ENCODE assay signal across 9 mouse cellular contexts in genomic region chr2:111058586-111059261, GRCm38 (mm10). TPM values are rescaled to one million over a fixed set of nuclear protein-coding genes. Genes with fewer than 3 reads are reported as not detected.
DNase-seq lines count a peak whose midpoint lies in the region; ATAC-seq lines count a peak whose summit lies in the region.
"Had no signal": no experiment of that assay in that cellular context is flagged by ENCODE, and none has a peak within 500 bp of the region (broad histone marks: within the 10 kb centered on the region; RNA-seq: fewer than 3 reads in every experiment).

No protein-coding gene starts in this region.

- H3K27me3 ChIP-seq in midbrain, embryonic 16.5 days (ENCODE audit: control insufficient read depth, insufficient read depth, low read depth, low read length), result no peaks in the 10 kb centered on the region
- H3K27me3 ChIP-seq: limb, embryonic 15.5 days had no signal

- peak; percentile 88 for ATAC-seq in midbrain, embryonic 16.5 days

- no peaks in the 10 kb centered on the region for H3K36me3 ChIP-seq in midbrain, embryonic 16.5 days (ENCODE audit: control insufficient read depth, insufficient read depth, low read length)
- H3K36me3 ChIP-seq: limb, embryonic 15.5 days had no signal

- WGBS in midbrain, embryonic 16.5 days, result 100% methylated on average over 1 of the region's 1 CpGs

- H3K9ac ChIP-seq in midbrain, embryonic 16.5 days (ENCODE audit: low read depth, low read length), result no peak overlapping the region
- H3K9ac ChIP-seq: limb, embryonic 15.5 days had no signal

- H3K4me3 ChIP-seq in midbrain, embryonic 16.5 days (ENCODE audit: low read depth, low read length), result no peak overlapping the region
- H3K4me3 ChIP-seq: limb, embryonic 15.5 days had no signal

- H3K9me3 ChIP-seq in midbrain, embryonic 16.5 days (replicated peaks; ENCODE audit: control insufficient read depth, low read length, poor library complexity, severe bottlenecking), result no peaks in the 10 kb centered on the region
- H3K9me3 ChIP-seq: limb, embryonic 15.5 days had no signal

- no peaks in the 10 kb centered on the region for H3K4me1 ChIP-seq in midbrain, embryonic 16.5 days (ENCODE audit: control insufficient read depth, insufficient read depth, low read length)
- H3K4me1 ChIP-seq: limb, embryonic 15.5 days had no signal

- no peak overlapping the region for H3K27ac ChIP-seq in midbrain, embryonic 16.5 days (ENCODE audit: low read length)
- H3K27ac ChIP-seq: limb, embryonic 15.5 days had no signal

- no peak overlapping the region for H3K4me2 ChIP-seq in midbrain, embryonic 16.5 days (ENCODE audit: low read length)
- H3K4me2 ChIP-seq: limb, embryonic 15.5 days had no signal

- DNase-seq in left cerebral cortex, adult 11 months (ENCODE audit: low spot score), result peak; percentile 12
- no peak for DNase-seq in left cerebral cortex, postnatal 36 days (ENCODE audit: low spot score in 2 of 2)
- DNase-seq in ZHBTc4 (ENCODE audit: low read depth, low spot score), result peak; percentile 49
- DNase-seq in fibroblast of lung, adult 2 months (ENCODE audit: low read depth), result peak; percentile 15
- DNase-seq in kidney, postnatal 10 days, result peak; percentile 24
- DNase-seq in urinary bladder, adult 2 months (ENCODE audit: low spot score), result no peak
- no peak for DNase-seq in urinary bladder, postnatal 14 days (ENCODE audit: low spot score)

- intact Hi-C loops in left cerebral cortex, postnatal 36 days (cut with DNase I), result loop anchor here (5.0 kb wide), 1 partner anchor 831 kb away; no protein-coding TSS in a partner anchor

RNA-seq across cellular contexts. Expression of gene Gm13941, which starts 47.1 kb away (rescaled TPM):
- not detected for total RNA-seq in left cerebral cortex, postnatal 36 days (2021)
- not detected in 2 replicates for polyA plus RNA-seq in midbrain, embryonic 16.5 days (2015; fragmentation: Nextera tagmentation; extraction: Ambion mirVana)
- not detected in 2 replicates for polyA plus RNA-seq in urinary bladder, adult 2 months (2012; rRNA removed)
- polyA plus RNA-seq: limb, embryonic 15.5 days had no signal

Comparison
In these comparisons a context has a peak if more than half of its experiments do, and no peak if none do; other contexts are left out.
1. DNase-seq: peak in left cerebral cortex, adult 11 months (single experiment), ZHBTc4 (single experiment), fibroblast of lung, adult 2 months (single experiment) and kidney, postnatal 10 days (single experiment); none in left cerebral cortex, postnatal 36 days (0 of 2), urinary bladder, adult 2 months (single experiment) and urinary bladder, postnatal 14 days (single experiment).